Mouse (Mus musculus): ENCODE measurements around the gene Grk2. TPM values are rescaled to one million over a fixed set of nuclear protein-coding genes. Genes with fewer than 3 reads are reported as not detected.
A peak's percentile ranks its signal among the peaks of the same experiment; 100 is the strongest.

Gene Grk2
- polyA plus RNA-seq, 1 experiment from 2014 or later = 18.5 TPM

GRCm38 (mm10) chr19:4294381-4295097 is 11.5 kb downstream of the Grk2 start:
- no peak for ATAC-seq (ENCODE audit: insufficient number of reproducible peaks, low FRiP score, low TSS enrichment, low read depth)
- 70% methylated on average over 14 of the region's 14 CpGs for WGBS
- peaks cover 22% of the 10 kb centered on the region for H3K4me1 ChIP-seq
- no peak overlapping the region for H3K9ac ChIP-seq
- H3K9me3 ChIP-seq = no peaks in the 10 kb centered on the region
- peaks cover 52% of the 10 kb centered on the region for H3K36me3 ChIP-seq
- H3K27me3 ChIP-seq = no peaks in the 10 kb centered on the region
- H3K4me2 ChIP-seq = no peak overlapping the region
- H3K27ac ChIP-seq = peak overlapping the region; percentile 47
- H3K4me3 ChIP-seq = no peak overlapping the region

GRCm38 (mm10) chr19:4291161-4291560 is 14.9 kb downstream of the Grk2 start:
- H3K27me3 ChIP-seq = no peaks in the 10 kb centered on the region
- no peak overlapping the region for H3K27ac ChIP-seq
- no peak overlapping the region for H3K4me2 ChIP-seq
- no peak for ATAC-seq (ENCODE audit: insufficient number of reproducible peaks, low FRiP score, low TSS enrichment, low read depth)
- peaks cover 7% of the 10 kb centered on the region for H3K4me1 ChIP-seq
- 89% methylated on average over 11 of the region's 11 CpGs for WGBS
- H3K36me3 ChIP-seq = peaks cover 81% of the 10 kb centered on the region
- no peak overlapping the region for H3K4me3 ChIP-seq
- no peak overlapping the region for H3K9ac ChIP-seq
- no peaks in the 10 kb centered on the region for H3K9me3 ChIP-seq

- WGBS = 80% methylated on average over 15 of the region's 15 CpGs
- no peak overlapping the region for H3K9ac ChIP-seq
- ATAC-seq (ENCODE audit: insufficient number of reproducible peaks, low FRiP score, low TSS enrichment, low read depth) = no peak
- H3K4me1 ChIP-seq = peaks cover 7% of the 10 kb centered on the region
- H3K9me3 ChIP-seq = no peaks in the 10 kb centered on the region
- peaks cover 85% of the 10 kb centered on the region for H3K36me3 ChIP-seq
- H3K27ac ChIP-seq = no peak overlapping the region
- H3K27me3 ChIP-seq = no peaks in the 10 kb centered on the region
- no peak overlapping the region for H3K4me3 ChIP-seq
- H3K4me2 ChIP-seq = no peak overlapping the region
Measured at GRCm38 (mm10) chr19:4290749-4291148, 15.3 kb downstream of the Grk2 start.

GRCm38 (mm10) chr19:4283653-4284052 is 22.4 kb downstream of the Grk2 start:
- H3K36me3 ChIP-seq = peaks cover 49% of the 10 kb centered on the region

GRCm38 (mm10) chr19:4282898-4283553 is 23.0 kb downstream of the Grk2 start, which contains the start of gene Ankrd13d:
Gene Ankrd13d (minus strand): TSS chr19:4283137.
- peak within 1 kb of the TSS; percentile 83 for H3K4me2 ChIP-seq
- H3K36me3 ChIP-seq = peaks cover 43% of the 10 kb centered on the region
- peak within 1 kb of the TSS; percentile 63 for H3K4me3 ChIP-seq
- H3K27ac ChIP-seq = peak within 1 kb of the TSS; percentile 57
- ATAC-seq (ENCODE audit: insufficient number of reproducible peaks, low FRiP score, low TSS enrichment, low read depth) = peak; percentile 92
- H3K9ac ChIP-seq = peak within 1 kb of the TSS; percentile 51
- H3K4me1 ChIP-seq = peaks cover 16% of the 10 kb centered on the region
- H3K9me3 ChIP-seq = no peaks in the 10 kb centered on the region
- H3K27me3 ChIP-seq = no peaks in the 10 kb centered on the region
- under 1% methylated on average over 45 of the region's 50 CpGs for WGBS

More at GRCm38 (mm10) chr19:4283653-4284052, 22.4 kb downstream of the Grk2 start:
- Histone ChIP-seq H3K4me2 (peak overlapping the region; percentile 83), H3K4me1 (peaks cover 16% of the 10 kb centered on the region), H3K27me3 (no peaks in the 10 kb centered on the region), H3K9me3 (no peaks in the 10 kb centered on the region), H3K9ac (no peak overlapping the region), H3K27ac (peak overlapping the region; percentile 38; the same call in 1 of the 2 replicates), H3K4me3 (peak overlapping the region; percentile 63)
- no peak for ATAC-seq (ENCODE audit: insufficient number of reproducible peaks, low FRiP score, low TSS enrichment, low read depth)
- WGBS = 46% methylated on average over 7 of the region's 7 CpGs

GRCm38 (mm10) chr19:4280425-4280824 is 25.6 kb downstream of the Grk2 start:
- H3K4me2 ChIP-seq = no peak overlapping the region
- ATAC-seq (ENCODE audit: insufficient number of reproducible peaks, low FRiP score, low TSS enrichment, low read depth) = no peak
- H3K36me3 ChIP-seq = peaks cover 19% of the 10 kb centered on the region
- no peaks in the 10 kb centered on the region for H3K27me3 ChIP-seq
- H3K4me1 ChIP-seq = peaks cover 16% of the 10 kb centered on the region
- WGBS = 95% methylated on average over 9 of the region's 9 CpGs
- no peak overlapping the region for H3K4me3 ChIP-seq
- H3K9me3 ChIP-seq = no peaks in the 10 kb centered on the region
- H3K9ac ChIP-seq = no peak overlapping the region
- no peak overlapping the region for H3K27ac ChIP-seq

- no peak for ATAC-seq (ENCODE audit: insufficient number of reproducible peaks, low FRiP score, low TSS enrichment, low read depth)
- peaks cover 18% of the 10 kb centered on the region; the same call in 1 of the 2 replicates for H3K36me3 ChIP-seq
- no peak overlapping the region for H3K9ac ChIP-seq
- peaks cover 16% of the 10 kb centered on the region for H3K4me1 ChIP-seq
- no peak overlapping the region for H3K27ac ChIP-seq
- no peaks in the 10 kb centered on the region for H3K9me3 ChIP-seq
- no peaks in the 10 kb centered on the region for H3K27me3 ChIP-seq
- WGBS = 94% methylated on average over 1 of the region's 1 CpGs
- no peak overlapping the region for H3K4me2 ChIP-seq
- no peak overlapping the region for H3K4me3 ChIP-seq
Measured at GRCm38 (mm10) chr19:4279487-4279886, 26.5 kb downstream of the Grk2 start.

GRCm38 (mm10) chr19:4270972-4271371 is 35.0 kb downstream of the Grk2 start:
- ATAC-seq (ENCODE audit: insufficient number of reproducible peaks, low FRiP score, low TSS enrichment, low read depth) = no peak
- no peaks in the 10 kb centered on the region for H3K9me3 ChIP-seq
- H3K9ac ChIP-seq = no peak overlapping the region
- peaks cover 18% of the 10 kb centered on the region for H3K4me1 ChIP-seq
- WGBS = 94% methylated on average over 11 of the region's 11 CpGs
- no peak overlapping the region for H3K4me3 ChIP-seq
- H3K27me3 ChIP-seq = no peaks in the 10 kb centered on the region
- peaks cover 20% of the 10 kb centered on the region for H3K36me3 ChIP-seq
- no peak overlapping the region for H3K4me2 ChIP-seq
- H3K27ac ChIP-seq = no peak overlapping the region

- H3K9ac ChIP-seq = no peak overlapping the region
- peaks cover 18% of the 10 kb centered on the region for H3K4me1 ChIP-seq
- ATAC-seq (ENCODE audit: insufficient number of reproducible peaks, low FRiP score, low TSS enrichment, low read depth) = no peak
- H3K4me3 ChIP-seq = no peak overlapping the region
- no peak overlapping the region for H3K27ac ChIP-seq
- H3K36me3 ChIP-seq = peaks cover 24% of the 10 kb centered on the region
- H3K4me2 ChIP-seq = no peak overlapping the region
- WGBS = 78% methylated on average over 6 of the region's 6 CpGs
- H3K27me3 ChIP-seq = no peaks in the 10 kb centered on the region
- H3K9me3 ChIP-seq = no peaks in the 10 kb centered on the region
Measured at GRCm38 (mm10) chr19:4270187-4270586, 35.8 kb downstream of the Grk2 start.

GRCm38 (mm10) chr19:4268566-4269361 is 37.3 kb downstream of the Grk2 start, which contains the start of gene Ssh3:
Gene Ssh3 (minus strand): TSS chr19:4269180.
- Histone ChIP-seq H3K27ac (peak within 1 kb of the TSS; percentile 71), H3K9me3 (no peaks in the 10 kb centered on the region), H3K27me3 (no peaks in the 10 kb centered on the region), H3K4me3 (peak within 1 kb of the TSS; percentile 57), H3K9ac (peak within 1 kb of the TSS; percentile 56), H3K4me1 (peaks cover 20% of the 10 kb centered on the region), H3K4me2 (peak within 1 kb of the TSS; percentile 75), H3K36me3 (peaks cover 34% of the 10 kb centered on the region)
- peak; percentile 66; the same call in 1 of the 2 replicates for ATAC-seq (ENCODE audit: insufficient number of reproducible peaks, low FRiP score, low TSS enrichment, low read depth)
- 4% methylated on average over 46 of the region's 46 CpGs for WGBS

GRCm38 (mm10) chr19:4265956-4266355 is 40.1 kb downstream of the Grk2 start:
- no peak overlapping the region for H3K27ac ChIP-seq
- no peaks in the 10 kb centered on the region for H3K27me3 ChIP-seq
- no peak for ATAC-seq (ENCODE audit: insufficient number of reproducible peaks, low FRiP score, low TSS enrichment, low read depth)
- H3K4me3 ChIP-seq = no peak overlapping the region
- WGBS = 68% methylated on average over 4 of the region's 4 CpGs
- H3K4me1 ChIP-seq = peaks cover 25% of the 10 kb centered on the region
- H3K9ac ChIP-seq = no peak overlapping the region
- H3K36me3 ChIP-seq = peaks cover 32% of the 10 kb centered on the region
- H3K9me3 ChIP-seq = no peaks in the 10 kb centered on the region
- H3K4me2 ChIP-seq = no peak overlapping the region
